Mouse (Mus musculus) limb, embryonic 10.5 days (tissue): ENCODE results near the gene Olfr479. TPM values are rescaled to one million over a fixed set of nuclear protein-coding genes. Genes with fewer than 3 reads are reported as not detected.
"Not testable (repeated sequence)": the region's sequence is repeated elsewhere in the genome, so short reads cannot be mapped to it uniquely, and the experiment has no call there.

Source experiments
- DNase-seq: peaks from one replicate; pipeline ENCODE4 v3.0.0-alpha.2; 2017; ENCODE audit warnings: low spot score
- H3K27ac ChIP-seq: fragments of 300-500 bp; sonication (generic); 2 replicates; pipeline ENCODE4 v1.5.1; 2016; ENCODE audit warnings: mild to moderate bottlenecking
- H3K27me3 ChIP-seq: fragments of 300-500 bp; sonication (generic); 2 replicates; pipeline ENCODE4 v1.6.1; 2016; ENCODE audit warnings: low read depth, mild to moderate bottlenecking; ENCODE audit not compliant: poor library complexity, severe bottlenecking
- H3K36me3 ChIP-seq: fragments of 300-500 bp; sonication (generic); 2 replicates; pipeline ENCODE4 v1.6.1; 2016; ENCODE audit warnings: mild to moderate bottlenecking, moderate library complexity
- H3K4me1 ChIP-seq: fragments of 300-500 bp; sonication (generic); 2 replicates; pipeline ENCODE4 v1.6.1; 2016
- H3K4me3 ChIP-seq: fragments of 300-500 bp; sonication (generic); 2 replicates; pipeline ENCODE4 v1.5.1; 2016; ENCODE audit warnings: mild to moderate bottlenecking, moderate library complexity
- H3K9me3 ChIP-seq: fragments of 300-500 bp; sonication (generic); replicated peaks from 2 replicates; pipeline ENCODE4 v1.6.1; 2016; ENCODE audit warnings: mild to moderate bottlenecking
- WGBS: fragments of 180-500 bp; shearing (Covaris S2); methylation state at CpG from one replicate; pipeline ENCODE4 v1.1.7; 2016; 5-methylcytosine and 5-hydroxymethylcytosine counted together
- polyA plus RNA-seq: library from polyadenylated mRNA; unstranded; fragments of >200 nt; fragmentation: Nextera tagmentation; extraction: Ambion mirVana; gene quantifications from 2 replicates; pipeline ENCODE4 v1.2.1, GENCODE M21; 2016

Olfr479 gene
- not detected in 2 replicates for polyA plus RNA-seq

DNA sequence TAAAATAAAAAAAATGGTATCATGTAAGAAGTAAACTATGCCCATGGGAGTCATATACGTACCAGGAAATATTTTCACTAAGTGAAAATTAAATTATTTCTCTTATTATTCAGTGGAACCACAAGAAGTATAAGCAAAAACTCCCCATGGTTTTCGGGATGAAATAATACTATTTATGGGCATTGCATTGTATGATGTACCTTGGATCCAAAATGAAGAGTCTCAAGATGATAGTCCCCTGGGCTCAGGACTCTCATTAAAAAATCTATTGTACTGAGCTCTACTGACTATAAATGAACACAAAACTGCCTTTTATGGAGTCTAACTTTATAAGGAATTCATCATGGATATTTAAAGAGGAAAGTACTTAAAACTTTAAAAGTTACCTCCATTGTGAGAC is at the start of gene Olfr479:
Olfr479 (plus strand) TSS at position 301 of the 400 bp plus-strand sequence.
- H3K27ac ChIP-seq, result no peak within 1 kb of the TSS
- WGBS, result 93% methylated on average over 2 of the region's 2 CpGs
- no peak for DNase-seq
- H3K4me3 ChIP-seq, result no peak within 1 kb of the TSS
- no peaks in the 10 kb centered on the region for H3K36me3 ChIP-seq
- no peaks in the 10 kb centered on the region for H3K4me1 ChIP-seq
- H3K9me3 ChIP-seq, result no peaks in the 10 kb centered on the region
- H3K27me3 ChIP-seq, result no peaks in the 10 kb centered on the region

GRCm38 (mm10) chr7:108014256-108014655 is 36.2 kb upstream of the Olfr479 start:
- H3K4me3 ChIP-seq, H3K9me3 ChIP-seq, H3K36me3 ChIP-seq, DNase-seq, H3K27ac ChIP-seq, H3K27me3 ChIP-seq, H3K4me1 ChIP-seq: not testable (repeated sequence)

- Histone ChIP-seq H3K27ac (no peak within 1 kb of the TSS), H3K4me3 (no peak within 1 kb of the TSS), H3K36me3 (no peaks in the 10 kb centered on the region), H3K4me1 (no peaks in the 10 kb centered on the region), H3K9me3 (no peaks in the 10 kb centered on the region), H3K27me3 (no peaks in the 10 kb centered on the region)
- WGBS, result 91% methylated on average over 3 of the region's 3 CpGs
- no peak for DNase-seq
Observed at GRCm38 (mm10) chr7:108033889-108034288, 16.6 kb upstream of the Olfr479 start, which contains the start of gene Olfr478. Gene Olfr478, minus strand, starts transcription at chr7:108033989.

DNA sequence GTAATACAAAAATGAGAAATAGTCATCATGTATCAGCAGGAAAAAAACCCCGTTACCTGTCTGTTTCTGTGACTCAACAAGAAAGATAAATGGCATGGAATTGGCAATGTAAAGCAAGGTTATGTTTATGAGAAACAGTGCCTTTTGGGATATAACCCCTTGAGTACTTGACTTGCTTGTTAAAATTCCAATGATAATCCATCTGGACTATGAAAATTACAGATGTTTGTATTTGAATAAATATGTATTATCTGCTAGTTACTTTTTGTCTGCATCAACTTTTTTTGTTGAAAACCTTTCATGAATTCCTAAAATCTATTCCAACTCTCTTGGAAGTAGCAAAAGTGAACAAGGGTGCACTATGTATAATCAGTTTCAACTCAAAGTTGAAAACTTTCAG is 16.8 kb downstream of the Olfr479 start, which contains the start of gene Olfr480:
Olfr480 (minus strand) TSS at position 101 of the 400 bp plus-strand sequence.
- Histone ChIP-seq H3K9me3 (no peaks in the 10 kb centered on the region), H3K4me1 (no peaks in the 10 kb centered on the region), H3K27ac (no peak within 1 kb of the TSS), H3K27me3 (no peaks in the 10 kb centered on the region), H3K36me3 (no peaks in the 10 kb centered on the region), H3K4me3 (no peak within 1 kb of the TSS)
- 83% methylated on average over 1 of the region's 1 CpGs for WGBS
- no peak for DNase-seq

DNA sequence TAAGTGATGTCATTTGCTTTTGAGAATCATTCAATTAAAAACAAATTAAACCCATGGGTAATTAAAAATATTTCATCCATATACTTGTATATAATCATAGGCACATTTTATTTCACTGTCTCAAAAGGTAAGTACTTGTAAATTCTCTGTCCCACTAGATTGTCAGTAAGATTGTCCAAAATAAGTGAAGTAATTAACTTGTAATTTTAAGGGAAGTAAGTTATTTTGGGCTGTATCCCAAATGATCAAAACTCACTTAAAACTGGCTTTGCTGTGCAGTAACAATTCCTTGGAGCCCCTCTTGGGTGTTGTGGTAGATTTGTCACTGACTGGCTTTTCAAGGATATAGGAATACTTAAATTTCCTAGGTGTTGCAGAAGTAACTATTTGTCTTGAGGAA is 29.1 kb downstream of the Olfr479 start, which contains the start of gene Olfr481:
Olfr481 (plus strand) TSS at position 301 of the 400 bp plus-strand sequence.
- no peak within 1 kb of the TSS for H3K4me3 ChIP-seq
- DNase-seq, result no peak
- H3K4me1 ChIP-seq, result no peaks in the 10 kb centered on the region
- no peaks in the 10 kb centered on the region for H3K27me3 ChIP-seq
- H3K36me3 ChIP-seq, result no peaks in the 10 kb centered on the region
- no peaks in the 10 kb centered on the region for H3K9me3 ChIP-seq
- H3K27ac ChIP-seq, result no peak within 1 kb of the TSS

- DNase-seq, result no peak
- no peak within 1 kb of the TSS for H3K27ac ChIP-seq
- WGBS, result 85% methylated on average over 1 of the region's 1 CpGs
- no peaks in the 10 kb centered on the region for H3K27me3 ChIP-seq
- no peaks in the 10 kb centered on the region for H3K9me3 ChIP-seq
- H3K4me3 ChIP-seq, result no peak within 1 kb of the TSS
- H3K36me3 ChIP-seq, result no peaks in the 10 kb centered on the region
- no peaks in the 10 kb centered on the region for H3K4me1 ChIP-seq
Observed at GRCm38 (mm10) chr7:108097486-108097885, 47.0 kb downstream of the Olfr479 start, which contains the start of gene Olfr482. Gene Olfr482, minus strand, starts transcription at chr7:108097586.

- Histone ChIP-seq H3K36me3 (no peaks in the 10 kb centered on the region), H3K27me3 (no peaks in the 10 kb centered on the region), H3K4me3 (no peak within 1 kb of the TSS), H3K9me3 (no peaks in the 10 kb centered on the region), H3K27ac (no peak within 1 kb of the TSS), H3K4me1 (no peaks in the 10 kb centered on the region)
- DNase-seq, result no peak
- WGBS, result 86% methylated on average over 1 of the region's 1 CpGs
Observed at GRCm38 (mm10) chr7:108100549-108100948, 50.1 kb downstream of the Olfr479 start, which contains the start of gene Olfr483. Gene Olfr483, plus strand, starts transcription at chr7:108100849.

Other genes starting within 250 kb of the Olfr479 start
- gene Ovch2, start 249.5 kb upstream of the Olfr479 start, polyA plus RNA-seq, result not detected in 2 replicates
- gene Olfr467, start 238.4 kb upstream of the Olfr479 start, polyA plus RNA-seq, result not detected in 2 replicates
- not detected in 2 replicates for gene Olfr469, start 225.2 kb upstream of the Olfr479 start, polyA plus RNA-seq
- not detected in 2 replicates for gene Olfr470, start 203.2 kb upstream of the Olfr479 start, polyA plus RNA-seq
- gene Olfr472, start 152.8 kb upstream of the Olfr479 start, polyA plus RNA-seq, result not detected in 2 replicates
- gene Olfr473, start 120.2 kb upstream of the Olfr479 start, polyA plus RNA-seq, result not detected in 2 replicates
- not detected in 2 replicates for gene Olfr474, start 96.0 kb upstream of the Olfr479 start, polyA plus RNA-seq
- gene Olfr476, start 85.9 kb upstream of the Olfr479 start, polyA plus RNA-seq, result not detected in 2 replicates
- gene Olfr477, start 64.0 kb upstream of the Olfr479 start, polyA plus RNA-seq, result not detected in 2 replicates
- not detected in 2 replicates for gene Olfr478, start 16.7 kb upstream of the Olfr479 start, polyA plus RNA-seq
- not detected in 2 replicates for gene Olfr480, start 16.7 kb downstream of the Olfr479 start, polyA plus RNA-seq
- gene Olfr481, start 29.2 kb downstream of the Olfr479 start, polyA plus RNA-seq, result not detected in 2 replicates
- gene Olfr482, start 46.9 kb downstream of the Olfr479 start, polyA plus RNA-seq, result 0.10 TPM in 2 replicates
- gene Olfr483, start 50.2 kb downstream of the Olfr479 start, polyA plus RNA-seq, result not detected in 2 replicates
- gene Olfr484, start 76.8 kb downstream of the Olfr479 start, polyA plus RNA-seq, result not detected in 2 replicates
- not detected in 2 replicates for gene Olfr485, start 109.2 kb downstream of the Olfr479 start, polyA plus RNA-seq
- gene Olfr486, start 122.0 kb downstream of the Olfr479 start, polyA plus RNA-seq, result not detected in 2 replicates
- gene Olfr487, start 163.9 kb downstream of the Olfr479 start, polyA plus RNA-seq, result not detected in 2 replicates
- gene Olfr488, start 207.7 kb downstream of the Olfr479 start, polyA plus RNA-seq, result not detected in 2 replicates
- not detected in 2 replicates for gene Olfr490, start 238.2 kb downstream of the Olfr479 start, polyA plus RNA-seq